Mouse (Mus musculus): ENCODE data around the gene Kcns3. TPM values are rescaled to one million over a fixed set of nuclear protein-coding genes. Genes with fewer than 3 reads are reported as not detected.
"Not testable (repeated sequence)": the region's sequence is repeated elsewhere in the genome, so short reads cannot be mapped to it uniquely, and the experiment has no call there.

Gene Kcns3
- polyA plus RNA-seq, 1 experiment from 2014 or later, result 0.28 TPM

DNA sequence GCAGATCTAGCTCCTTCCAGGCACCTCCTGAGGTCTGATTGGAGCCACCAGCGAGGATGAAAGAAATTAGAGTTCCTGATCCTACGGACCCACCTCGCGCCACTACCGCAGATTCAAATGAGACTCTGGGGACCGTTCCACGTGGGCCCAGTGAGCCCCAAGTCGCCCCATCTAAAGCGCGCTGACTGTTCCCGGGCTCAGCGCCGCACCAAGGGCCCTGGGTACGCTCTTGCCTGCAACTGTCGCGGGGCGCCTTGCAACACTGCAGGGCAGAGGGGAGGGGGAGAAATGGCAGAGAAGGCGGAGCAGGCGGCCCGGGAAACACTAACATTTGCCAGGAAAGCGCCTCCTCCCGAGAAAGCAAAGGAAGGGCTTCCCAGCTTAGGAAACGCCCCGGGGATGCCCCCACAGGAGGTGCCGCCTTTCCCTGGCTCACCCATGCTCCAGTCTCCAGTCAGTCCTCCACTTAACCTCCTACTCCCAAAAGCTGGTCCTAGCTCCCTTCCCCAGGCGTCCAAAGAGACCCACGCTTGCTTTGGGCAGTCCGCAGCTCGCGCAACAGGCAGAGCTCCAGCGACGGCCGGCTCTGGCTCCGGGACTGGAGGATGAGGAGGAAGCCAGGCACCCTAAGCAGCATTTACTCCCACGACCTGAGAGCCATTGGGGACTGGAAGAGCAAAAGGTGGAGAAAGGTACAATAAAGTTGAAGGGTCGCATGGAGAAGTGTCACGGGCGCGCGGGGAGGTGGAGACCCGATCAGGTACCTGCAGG lies 1.2 kb downstream of the Kcns3 start:
- Histone ChIP-seq H3K4me3 (peak overlapping the region; percentile 68), H3K9me3 (replicated peaks) (no peaks in the 10 kb centered on the region), H3K27ac (no peak overlapping the region), H3K27me3 (ENCODE audit: low read depth, poor library complexity, severe bottlenecking) (peaks cover 59% of the 10 kb centered on the region), H3K36me3 (no peaks in the 10 kb centered on the region), H3K4me1 (peaks cover 23% of the 10 kb centered on the region)
- peak; percentile 71 for DNase-seq (ENCODE audit: low spot score)
- WGBS, result under 1% methylated on average over 41 of the region's 41 CpGs

GRCm38 (mm10) chr12:11149121-11149420 lies 1.8 kb downstream of the Kcns3 start:
- Histone ChIP-seq H3K27me3 (ENCODE audit: low read depth, poor library complexity, severe bottlenecking) (peaks cover 59% of the 10 kb centered on the region), H3K4me1 (peaks cover 23% of the 10 kb centered on the region), H3K27ac (no peak overlapping the region), H3K9me3 (replicated peaks) (no peaks in the 10 kb centered on the region), H3K36me3 (no peaks in the 10 kb centered on the region), H3K4me3 (peak overlapping the region; percentile 68)
- no peak for DNase-seq (ENCODE audit: low spot score)
- WGBS, result 2% methylated on average over 14 of the region's 14 CpGs

GRCm38 (mm10) chr12:11144894-11145293 lies 6.0 kb downstream of the Kcns3 start:
- Histone ChIP-seq H3K4me3 (no peak overlapping the region), H3K27ac (no peak overlapping the region), H3K36me3 (no peaks in the 10 kb centered on the region), H3K4me1 (peaks cover 10% of the 10 kb centered on the region), H3K27me3 (ENCODE audit: low read depth, poor library complexity, severe bottlenecking) (peaks cover 27% of the 10 kb centered on the region), H3K9me3 (replicated peaks) (no peaks in the 10 kb centered on the region)
- 82% methylated on average over 1 of the region's 1 CpGs for WGBS
- DNase-seq (ENCODE audit: low spot score), result no peak

DNA sequence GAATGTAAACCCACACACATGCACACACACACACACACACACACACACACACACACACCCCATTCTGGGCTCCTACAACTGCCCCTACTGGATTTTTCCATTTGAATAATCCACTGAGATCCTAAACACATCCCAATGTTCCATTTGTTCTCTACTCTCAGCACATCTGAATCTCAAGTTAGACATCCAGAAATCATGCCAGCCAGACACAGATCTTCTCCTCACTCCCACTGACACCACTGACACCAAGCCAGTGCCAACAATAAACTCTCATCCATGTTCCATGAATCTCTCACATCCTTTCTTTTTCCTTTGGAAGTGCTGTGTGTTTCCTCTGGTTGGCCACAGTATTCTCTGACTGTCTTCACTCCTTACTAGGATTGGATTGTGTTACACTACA lies 18.4 kb downstream of the Kcns3 start:
- Histone ChIP-seq H3K27ac (no peak overlapping the region), H3K4me1 (no peaks in the 10 kb centered on the region), H3K36me3 (no peaks in the 10 kb centered on the region), H3K27me3 (ENCODE audit: low read depth, poor library complexity, severe bottlenecking) (no peaks in the 10 kb centered on the region), H3K9me3 (replicated peaks) (no peaks in the 10 kb centered on the region), H3K4me3 (no peak overlapping the region)
- no peak for DNase-seq (ENCODE audit: low spot score)

DNA sequence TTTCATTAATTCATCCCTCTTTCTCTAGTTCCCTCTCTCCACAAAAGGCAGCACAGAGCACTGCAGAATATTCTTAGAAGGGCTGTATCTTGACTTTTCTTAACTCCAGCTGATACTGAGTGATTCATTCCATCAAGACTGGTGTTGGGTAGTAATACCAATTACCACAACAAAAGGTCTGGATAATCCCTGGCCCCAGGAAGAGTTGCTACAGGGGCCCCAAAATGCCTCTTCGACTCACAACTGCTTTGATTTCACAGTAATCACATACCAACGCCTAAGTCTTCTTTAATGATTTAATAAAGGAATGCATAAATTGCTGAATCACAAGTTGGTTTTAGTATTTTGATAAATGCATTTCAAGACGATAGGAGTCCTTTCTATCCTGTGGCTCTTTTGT lies 21.7 kb downstream of the Kcns3 start:
- Histone ChIP-seq H3K36me3 (no peaks in the 10 kb centered on the region), H3K4me1 (no peaks in the 10 kb centered on the region), H3K9me3 (replicated peaks) (no peaks in the 10 kb centered on the region), H3K4me3 (no peak overlapping the region), H3K27me3 (ENCODE audit: low read depth, poor library complexity, severe bottlenecking) (no peaks in the 10 kb centered on the region), H3K27ac (no peak overlapping the region)
- DNase-seq (ENCODE audit: low spot score), result no peak
- WGBS, result 55% methylated on average over 3 of the region's 3 CpGs

DNA sequence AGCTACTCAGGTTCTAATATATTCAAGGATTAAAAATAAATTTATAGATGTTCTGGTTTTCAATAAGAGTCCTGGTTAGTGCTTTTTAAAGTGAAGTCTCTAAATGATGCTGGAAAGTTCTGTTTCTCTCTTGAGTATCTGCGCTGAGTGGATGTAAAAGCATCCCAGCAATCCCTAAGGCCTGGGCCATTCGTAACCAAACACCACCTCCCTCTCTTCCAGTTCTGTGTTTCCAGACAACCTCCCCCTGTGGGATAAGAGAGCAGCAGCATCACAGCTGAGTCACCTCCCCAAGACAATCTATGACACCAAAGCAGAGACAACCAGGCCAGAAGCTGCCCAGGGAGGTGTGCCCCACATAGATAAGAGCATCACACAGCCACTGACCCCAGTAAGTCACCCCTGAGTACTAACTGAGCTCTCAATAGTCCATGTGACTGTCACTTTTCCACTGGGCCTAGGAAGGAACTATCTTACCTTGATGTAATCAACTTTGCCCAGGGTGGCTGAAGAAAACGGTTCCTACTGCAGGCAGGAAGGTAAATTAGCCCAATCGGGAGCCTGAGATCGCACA lies 24.6 kb downstream of the Kcns3 start:
- no peaks in the 10 kb centered on the region for H3K36me3 ChIP-seq
- no peaks in the 10 kb centered on the region for H3K9me3 ChIP-seq (replicated peaks)
- H3K4me3 ChIP-seq, result no peak overlapping the region
- no peaks in the 10 kb centered on the region for H3K4me1 ChIP-seq
- no peaks in the 10 kb centered on the region for H3K27me3 ChIP-seq (ENCODE audit: low read depth, poor library complexity, severe bottlenecking)
- DNase-seq (ENCODE audit: low spot score), result no peak
- no peak overlapping the region for H3K27ac ChIP-seq
- 71% methylated on average over 5 of the region's 5 CpGs for WGBS

DNA sequence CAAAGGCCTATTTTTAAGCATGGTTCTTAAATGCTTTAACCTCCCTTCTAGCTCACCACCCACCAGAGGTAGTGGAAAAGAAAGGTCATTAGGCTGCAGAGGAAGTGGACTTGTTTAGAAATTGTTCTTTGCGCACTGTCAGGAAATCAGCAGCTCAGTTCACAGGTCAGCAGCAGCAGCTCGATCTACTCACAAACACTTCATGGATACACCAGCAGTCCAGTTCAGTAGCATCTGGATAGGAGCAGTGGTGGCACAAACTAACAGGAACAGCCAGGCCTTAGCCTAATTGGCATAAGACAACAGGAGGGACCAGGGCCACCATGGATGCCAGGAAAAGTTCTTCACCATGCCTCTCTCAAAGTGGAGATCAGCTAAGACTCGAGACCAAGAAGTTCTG lies 49.3 kb downstream of the Kcns3 start:
- 90% methylated on average over 3 of the region's 3 CpGs for WGBS
- no peak overlapping the region for H3K4me3 ChIP-seq
- no peaks in the 10 kb centered on the region for H3K9me3 ChIP-seq (replicated peaks)
- DNase-seq (ENCODE audit: low spot score), result no peak
- no peaks in the 10 kb centered on the region for H3K27me3 ChIP-seq (ENCODE audit: low read depth, poor library complexity, severe bottlenecking)
- no peak overlapping the region for H3K27ac ChIP-seq
- H3K4me1 ChIP-seq, result no peaks in the 10 kb centered on the region
- no peaks in the 10 kb centered on the region for H3K36me3 ChIP-seq

- H3K9me3 ChIP-seq (replicated peaks), result no peaks in the 10 kb centered on the region
- H3K27me3 ChIP-seq (ENCODE audit: low read depth, poor library complexity, severe bottlenecking), result no peaks in the 10 kb centered on the region
- H3K36me3 ChIP-seq, result no peaks in the 10 kb centered on the region
- no peak for DNase-seq (ENCODE audit: low spot score)
- no peak overlapping the region for H3K4me3 ChIP-seq
- no peak overlapping the region for H3K27ac ChIP-seq
- H3K4me1 ChIP-seq, result 0 out of 2 replicates have a peak, but pooled peaks cover 4% of the 10 kb centered on the region
- WGBS, result 60% methylated on average over 5 of the region's 5 CpGs
Observed at GRCm38 (mm10) chr12:11088626-11089372, 62.1 kb downstream of the Kcns3 start.

DNA sequence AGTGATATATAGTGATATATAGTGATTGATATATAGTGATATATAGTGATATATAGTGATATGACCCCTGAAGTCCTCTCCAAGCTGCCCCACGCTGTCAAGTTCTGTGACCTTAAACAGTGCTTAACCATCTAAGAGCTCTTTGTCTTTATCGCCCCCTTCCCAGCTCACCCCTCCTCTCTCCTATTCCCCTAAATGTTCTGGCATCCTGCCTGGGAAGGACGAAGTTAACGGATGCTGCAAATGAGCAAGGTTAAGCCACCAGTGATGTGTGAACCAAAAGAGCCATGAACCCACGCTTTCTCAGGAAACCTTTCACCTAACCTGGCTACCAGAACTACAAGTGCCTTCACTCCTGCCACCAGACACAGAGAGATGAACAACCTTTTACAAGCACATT lies 64.0 kb downstream of the Kcns3 start:
- Histone ChIP-seq H3K27ac (no peak overlapping the region), H3K27me3 (ENCODE audit: low read depth, poor library complexity, severe bottlenecking) (no peaks in the 10 kb centered on the region), H3K4me3 (no peak overlapping the region), H3K9me3 (replicated peaks) (no peaks in the 10 kb centered on the region), H3K36me3 (no peaks in the 10 kb centered on the region), H3K4me1 (0 out of 2 replicates have a peak, but pooled peaks cover 4% of the 10 kb centered on the region)
- WGBS, result 75% methylated on average over 5 of the region's 5 CpGs
- DNase-seq (ENCODE audit: low spot score), result no peak

- DNase-seq (ENCODE audit: low spot score), result no peak
- peaks cover 4% of the 10 kb centered on the region; the same call in 1 of the 2 replicates for H3K4me1 ChIP-seq
- H3K27ac ChIP-seq, result no peak overlapping the region
- no peaks in the 10 kb centered on the region for H3K9me3 ChIP-seq (replicated peaks)
- no peaks in the 10 kb centered on the region for H3K27me3 ChIP-seq (ENCODE audit: low read depth, poor library complexity, severe bottlenecking)
- no peaks in the 10 kb centered on the region for H3K36me3 ChIP-seq
- no peak overlapping the region for H3K4me3 ChIP-seq
- 92% methylated on average over 2 of the region's 2 CpGs for WGBS
Observed at GRCm38 (mm10) chr12:11071079-11071478, 79.8 kb downstream of the Kcns3 start.

DNA sequence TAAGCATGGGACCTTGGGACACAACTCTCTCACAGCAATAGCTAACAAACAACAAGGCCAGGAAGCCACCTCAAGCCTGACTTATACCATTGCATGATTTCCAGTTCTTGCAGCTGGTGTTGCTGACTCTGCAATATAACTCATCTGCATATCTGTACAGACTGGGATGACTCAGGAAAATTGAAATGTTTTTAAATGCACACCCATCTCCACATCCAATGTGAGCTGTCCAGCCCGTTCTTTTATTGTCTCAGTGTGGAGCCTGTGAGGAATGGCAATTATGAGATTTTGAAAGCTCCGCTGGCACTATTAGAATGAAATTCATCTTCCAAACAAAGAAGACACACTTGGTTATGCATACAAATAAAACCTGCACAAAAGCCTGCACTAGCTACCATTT lies 84.0 kb downstream of the Kcns3 start:
- H3K4me1 ChIP-seq, result peaks cover 3% of the 10 kb centered on the region; the same call in 1 of the 2 replicates
- no peaks in the 10 kb centered on the region for H3K9me3 ChIP-seq (replicated peaks)
- 96% methylated on average over 2 of the region's 2 CpGs for WGBS
- no peaks in the 10 kb centered on the region for H3K36me3 ChIP-seq
- H3K4me3 ChIP-seq, result no peak overlapping the region
- H3K27me3 ChIP-seq (ENCODE audit: low read depth, poor library complexity, severe bottlenecking), result no peaks in the 10 kb centered on the region
- DNase-seq (ENCODE audit: low spot score), result no peak
- no peak overlapping the region for H3K27ac ChIP-seq

DNA sequence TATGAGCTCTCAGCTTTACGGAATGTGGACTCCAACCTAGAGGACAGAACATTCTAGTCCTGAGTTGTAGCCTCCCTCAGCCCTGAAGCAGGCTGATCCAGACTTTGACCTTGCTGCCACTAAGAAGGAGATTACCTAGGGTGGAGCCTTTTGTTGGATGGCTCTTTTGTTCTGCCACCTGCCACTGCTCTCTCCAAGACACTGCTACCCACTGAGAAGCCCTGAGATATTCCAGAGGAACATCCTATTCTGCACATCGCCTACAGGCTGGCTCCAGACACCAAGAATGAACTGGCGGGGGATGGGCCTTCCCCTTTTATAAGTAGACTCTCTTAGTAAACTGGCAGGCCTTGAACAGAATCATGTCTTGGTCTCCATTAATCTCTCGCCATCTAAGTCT lies 98.2 kb downstream of the Kcns3 start:
- H3K27ac ChIP-seq; DNase-seq (ENCODE audit: low spot score): not testable (repeated sequence)
- 80% methylated on average over 4 of the region's 4 CpGs for WGBS

DNA sequence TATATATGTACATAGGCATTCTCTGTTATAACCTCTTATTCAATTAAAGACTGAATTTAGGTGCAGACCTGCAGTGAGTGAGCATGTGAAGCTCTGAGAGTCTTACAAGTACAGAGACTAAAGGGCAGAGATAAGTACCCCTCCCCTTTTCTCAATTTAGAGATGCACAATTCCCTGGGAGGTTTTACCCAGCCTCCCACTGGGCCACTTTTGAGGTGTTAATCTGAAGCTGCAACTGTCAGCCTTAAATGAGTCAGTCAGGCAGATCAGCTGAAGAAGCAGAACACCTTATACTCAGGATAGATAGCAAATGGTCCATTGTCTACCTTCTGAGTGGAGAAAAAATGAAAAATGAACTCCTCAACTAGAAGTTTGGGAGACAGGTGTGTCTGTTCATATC lies 109.0 kb downstream of the Kcns3 start:
- no peaks in the 10 kb centered on the region for H3K36me3 ChIP-seq
- H3K9me3 ChIP-seq (replicated peaks), result no peaks in the 10 kb centered on the region
- no peak for DNase-seq (ENCODE audit: low spot score)
- H3K27me3 ChIP-seq (ENCODE audit: low read depth, poor library complexity, severe bottlenecking), result no peaks in the 10 kb centered on the region
- no peak overlapping the region for H3K27ac ChIP-seq
- no peaks in the 10 kb centered on the region for H3K4me1 ChIP-seq
- no peak overlapping the region for H3K4me3 ChIP-seq

More for the DNA sequence above, 98.2 kb downstream of the Kcns3 start:
- not testable (repeated sequence) for H3K9me3 ChIP-seq (replicated peaks); H3K36me3 ChIP-seq; H3K4me3 ChIP-seq; H3K4me1 ChIP-seq; H3K27me3 ChIP-seq (ENCODE audit: low read depth, poor library complexity, severe bottlenecking)
